Mouse (Mus musculus) brain, adult 10 weeks (tissue): Measurements from ENCODE around the gene Gm49361. TPM values are rescaled to one million over a fixed set of nuclear protein-coding genes. Genes with fewer than 3 reads are reported as not detected.

Experiments
- polyA plus RNA-seq: library from polyadenylated mRNA; stranded (reverse); fragments of 350-450 nt; fragmentation: Illumina TruSeq; extraction: RNeasy Lipid Tissue Mini Kit (QIAGEN cat#74804); gene quantifications from one replicate; pipeline ENCODE4 v1.2.3, GENCODE M21; 2015; ENCODE audit warnings: low read depth, low replicate concordance

Gm49361 gene
- not detected for polyA plus RNA-seq

GRCm38 (mm10) chr14:57746001-57746771 lies at the start of gene Gm49361:
Gm49361 (minus strand) TSS chr14:57746103.

GRCm38 (mm10) chr14:57758237-57758636 lies 12.3 kb upstream of the Gm49361 start, which contains the start of gene Lats2:
Lats2 (minus strand) TSS chr14:57758388.

GRCm38 (mm10) chr14:57664822-57665627 lies 80.9 kb downstream of the Gm49361 start, which contains the start of gene Xpo4:
Xpo4 (minus strand) TSS chr14:57665430.

Other genes with a start within 250 kb of the Gm49361 start
- gene Il17d, start 221.3 kb downstream of the Gm49361 start, polyA plus RNA-seq: 11.8 TPM
- gene Eef1akmt1, start 174.5 kb downstream of the Gm49361 start, polyA plus RNA-seq: 66.6 TPM
- gene Xpo4, start 80.7 kb downstream of the Gm49361 start, polyA plus RNA-seq: 6.1 TPM
- 13.8 TPM for gene Lats2, start 12.3 kb upstream of the Gm49361 start, polyA plus RNA-seq
- gene Sap18, start 52.1 kb upstream of the Gm49361 start, polyA plus RNA-seq: 120 TPM
- 0.80 TPM for gene Ska3, start 80.1 kb upstream of the Gm49361 start, polyA plus RNA-seq
- gene Mrpl57, start 80.1 kb upstream of the Gm49361 start, polyA plus RNA-seq: 70.0 TPM
- gene Zdhhc20, start 144.2 kb upstream of the Gm49361 start, polyA plus RNA-seq: 53.3 TPM